Mouse (Mus musculus) cerebellum, adult 2 months (tissue): ENCODE data around the gene Pus7.

Source experiments
- CTCF ChIP-seq: fragments of 200-500 bp; IDR thresholded peaks from 2 replicates; pipeline ENCODE4 v1.5.1; 2011; ENCODE audit warnings: low read depth, mild to moderate bottlenecking, control low read depth, low read length, moderate library complexity, borderline replicate concordance; ENCODE audit not compliant: insufficient read depth
- POLR2A ChIP-seq: fragments of 200-500 bp; IDR thresholded peaks from 2 replicates; pipeline ENCODE4 v1.6.1; 2011; ENCODE audit warnings: low read length, control low read depth, borderline replicate concordance; ENCODE audit not compliant: insufficient read depth

- no peak for TF ChIP-seq POLR2A
- no peak for TF ChIP-seq CTCF
Observed at GRCm38 (mm10) chr5:23789078-23789612, 5.6 kb upstream of the Pus7 start.
